Mouse (Mus musculus) brown adipose tissue, adult 24 weeks (tissue): ENCODE results near the gene Chga. TPM values are rescaled to one million over a fixed set of nuclear protein-coding genes. Genes with fewer than 3 reads are reported as not detected.

Source experiments
- H3K27ac ChIP-seq: fragments of 200-500 bp; replicated peaks from 2 replicates; pipeline ENCODE4 v1.5.1; 2012; ENCODE audit warnings: low read depth, mild to moderate bottlenecking, low read length
- H3K4me1 ChIP-seq: fragments of 200-500 bp; 2 replicates; pipeline ENCODE4 v1.6.1; 2012; ENCODE audit warnings: low read length, mixed read lengths; ENCODE audit not compliant: control insufficient read depth, insufficient read depth, insufficient read length
- H3K4me3 ChIP-seq: fragments of 200-500 bp; 2 replicates; pipeline ENCODE4 v1.5.1; 2012; ENCODE audit warnings: low read depth, mild to moderate bottlenecking, low read length, moderate library complexity; ENCODE audit not compliant: insufficient read depth
- polyA plus RNA-seq: library from polyadenylated mRNA; stranded (reverse); fragments of >200 nt; gene quantifications from 2 replicates; pipeline ENCODE4 v1.2.4, GENCODE M21; 2012; ENCODE audit not compliant: missing spikeins, insufficient read depth, insufficient read length

Chga gene
- polyA plus RNA-seq, 1 experiment, result not detected

DNA sequence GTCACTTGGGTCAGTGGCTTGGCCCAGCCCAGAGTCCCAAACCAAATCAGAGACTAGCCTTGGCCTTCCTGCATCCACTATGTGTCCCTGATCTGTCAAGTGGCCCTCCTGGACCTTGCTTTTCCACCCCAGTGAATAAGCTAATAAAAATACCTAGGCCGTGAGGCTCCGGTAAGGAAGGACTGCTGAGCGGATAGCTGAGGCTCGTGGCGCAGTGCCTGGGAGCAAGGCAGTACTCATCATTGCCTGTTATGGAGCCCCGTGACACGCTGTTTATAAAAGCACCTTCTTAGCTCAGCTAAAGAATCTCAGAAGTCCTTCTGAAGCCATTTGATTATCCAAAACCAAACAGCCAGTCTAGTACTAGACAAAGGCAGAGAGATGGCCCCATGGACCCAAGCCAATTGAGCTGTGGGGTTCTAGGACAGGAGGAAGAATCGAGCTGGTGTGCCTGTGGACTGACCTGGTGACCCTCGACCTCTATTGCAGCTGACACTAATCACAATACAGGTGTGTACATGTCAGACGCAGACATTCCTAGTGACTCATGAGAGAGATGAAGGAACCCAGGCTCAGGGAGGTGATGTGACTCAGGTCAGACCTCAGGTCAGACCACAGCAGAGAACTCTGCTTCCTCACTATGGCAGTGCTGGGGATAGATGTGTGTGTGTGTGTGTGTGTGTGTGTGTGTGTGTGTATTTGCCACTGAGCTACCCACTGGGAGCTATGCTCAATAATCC lies 22.1 kb downstream of the Chga start:
- Histone ChIP-seq H3K4me3 (no peak overlapping the region), H3K4me1 (no peaks in the 10 kb centered on the region), H3K27ac (no peak overlapping the region)

DNA sequence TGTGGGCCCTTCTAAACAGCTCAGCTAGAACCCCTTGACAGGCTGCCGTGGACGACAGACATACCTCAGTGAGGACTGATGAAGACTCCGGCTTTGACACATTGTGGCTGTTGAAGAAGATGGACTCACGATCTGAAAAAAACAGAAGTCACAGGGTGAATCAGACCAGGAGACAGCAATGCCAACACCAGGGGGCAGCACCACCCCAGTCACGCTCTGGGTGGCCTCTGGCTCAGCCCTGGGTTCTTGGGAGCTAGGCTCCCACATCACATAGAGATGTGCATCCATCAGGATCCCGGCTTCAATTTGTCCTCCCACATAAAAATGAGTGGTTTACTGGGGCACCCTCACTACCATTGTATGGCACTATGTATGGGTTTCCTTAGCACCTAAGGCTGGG lies 24.3 kb downstream of the Chga start:
- no peak overlapping the region for H3K4me3 ChIP-seq
- H3K27ac ChIP-seq, result no peak overlapping the region
- no peaks in the 10 kb centered on the region for H3K4me1 ChIP-seq

DNA sequence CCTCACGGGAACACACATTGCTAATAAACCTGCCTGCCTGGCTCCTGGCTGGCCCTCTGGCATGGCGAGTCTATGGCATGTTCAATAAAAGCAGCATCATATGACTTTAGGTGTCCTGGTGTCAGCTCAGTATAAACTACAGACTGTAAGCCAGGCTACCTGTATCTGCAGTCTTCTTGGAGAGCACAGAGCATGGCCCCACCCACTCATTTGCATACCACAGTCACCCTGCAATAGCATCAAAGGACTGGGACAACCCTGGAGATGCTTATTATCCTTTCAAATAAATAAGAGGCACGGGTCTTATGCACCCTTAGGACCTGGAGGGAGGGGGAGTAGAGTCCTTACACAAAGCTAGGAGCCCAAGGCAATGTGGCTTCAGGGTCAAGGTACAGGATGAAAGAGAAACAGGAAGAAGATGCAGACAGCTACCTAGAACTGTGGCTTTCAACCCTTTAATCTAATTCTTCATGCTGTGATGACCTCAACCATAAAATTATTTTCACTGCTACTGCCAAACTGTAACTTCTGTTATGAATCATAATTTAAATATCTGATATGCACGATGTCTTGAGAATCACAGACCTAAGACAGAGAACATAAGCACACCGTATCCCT lies 26.9 kb downstream of the Chga start:
- no peaks in the 10 kb centered on the region for H3K4me1 ChIP-seq
- H3K27ac ChIP-seq, result no peak overlapping the region
- no peak overlapping the region for H3K4me3 ChIP-seq

DNA sequence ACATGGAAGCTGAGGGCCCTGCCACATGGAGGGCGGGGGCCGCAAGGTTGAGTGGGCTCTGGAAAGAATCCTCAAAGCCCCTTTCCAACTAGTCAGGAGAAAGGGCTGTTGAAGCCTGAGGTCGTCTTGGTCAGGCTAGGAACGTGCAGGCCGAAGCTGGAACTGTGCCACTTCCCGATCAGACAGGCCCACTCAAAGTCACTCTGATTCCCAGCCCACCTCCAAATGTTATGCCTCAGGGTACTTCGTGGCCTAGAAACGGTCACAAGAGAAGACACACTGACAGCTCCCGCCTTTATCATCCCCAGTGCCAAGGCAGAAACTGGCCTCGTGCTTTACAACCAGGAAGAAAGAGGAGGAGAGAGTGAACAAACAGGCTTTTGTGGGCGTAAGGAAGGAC lies 27.7 kb downstream of the Chga start:
- H3K4me3 ChIP-seq, result no peak overlapping the region

DNA sequence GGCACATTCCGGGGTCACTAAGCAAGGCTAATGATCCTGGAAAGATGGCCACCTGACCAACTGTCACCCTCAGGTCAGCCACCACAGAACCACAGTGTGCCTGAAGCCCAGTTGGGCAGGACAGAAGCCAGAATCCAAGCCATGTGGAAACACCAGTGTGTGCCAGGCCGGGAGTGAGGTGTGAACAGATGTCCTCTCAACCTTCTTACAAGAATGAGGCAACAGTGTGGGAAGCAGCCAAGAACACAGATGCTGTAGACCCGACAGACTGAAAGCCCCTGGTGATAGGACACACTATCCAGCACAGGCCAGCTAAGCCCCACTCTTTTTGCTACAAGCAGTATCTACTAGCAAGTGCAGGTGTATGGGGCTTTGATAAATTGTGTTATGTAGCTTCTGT lies 30.6 kb downstream of the Chga start:
- Histone ChIP-seq H3K4me1 (no peaks in the 10 kb centered on the region), H3K27ac (no peak overlapping the region)

More for the DNA sequence above, 27.7 kb downstream of the Chga start:
- Histone ChIP-seq H3K27ac (no peak overlapping the region), H3K4me1 (no peaks in the 10 kb centered on the region)

DNA sequence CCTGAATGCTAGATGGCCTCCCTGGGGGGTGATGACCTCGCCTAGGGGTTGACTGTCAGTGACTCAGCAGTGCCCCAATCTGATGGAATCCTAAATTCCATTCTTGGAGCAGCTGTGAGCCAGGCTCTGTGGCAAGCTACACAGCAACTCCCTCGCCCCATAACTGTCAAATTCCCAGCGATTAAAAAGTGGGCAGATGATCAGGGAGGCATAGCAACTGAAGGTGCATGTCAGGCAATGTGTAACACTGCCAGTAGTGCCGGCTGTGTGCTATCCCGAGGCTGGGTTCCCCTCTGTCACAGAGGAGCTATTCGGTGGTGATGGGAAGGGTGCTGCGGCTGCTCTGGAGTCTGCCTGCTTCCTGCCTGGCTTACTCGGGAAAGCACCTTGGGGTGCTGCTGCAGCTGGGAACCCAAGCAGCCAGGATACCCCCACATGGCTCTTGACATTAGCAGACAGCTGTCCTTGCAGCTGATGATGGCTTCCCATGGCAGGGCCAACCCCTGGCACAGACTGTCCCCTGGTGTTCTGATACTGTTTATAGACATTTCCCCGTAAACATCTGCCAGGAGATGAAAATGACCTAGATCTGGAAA lies 31.6 kb downstream of the Chga start:
- no peak overlapping the region for H3K27ac ChIP-seq

More for the DNA sequence above, 30.6 kb downstream of the Chga start:
- H3K4me3 ChIP-seq, result no peak overlapping the region

DNA sequence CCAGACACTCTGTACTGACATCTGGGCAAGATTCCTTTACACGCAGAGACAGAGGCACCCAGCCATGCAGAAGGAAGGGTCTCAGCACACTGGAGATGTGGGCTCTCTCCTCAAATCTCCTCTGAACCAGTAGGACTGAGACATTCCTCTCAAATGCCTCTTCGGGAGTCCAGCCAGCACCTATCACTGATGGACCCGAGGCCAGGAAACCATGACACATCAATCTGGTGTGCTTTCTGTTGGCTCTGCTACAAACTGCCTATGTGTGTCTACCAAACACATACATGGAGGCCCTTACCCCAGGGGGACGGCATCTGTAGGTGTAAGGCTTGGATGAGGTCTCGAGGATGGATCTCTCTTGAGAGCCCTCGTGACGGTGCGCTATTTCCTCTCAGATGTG lies 32.3 kb downstream of the Chga start:
- no peaks in the 10 kb centered on the region for H3K4me1 ChIP-seq
- no peak overlapping the region for H3K4me3 ChIP-seq
- no peak overlapping the region for H3K27ac ChIP-seq

More for the DNA sequence above, 31.6 kb downstream of the Chga start:
- H3K4me3 ChIP-seq, result no peak overlapping the region
- H3K4me1 ChIP-seq, result no peaks in the 10 kb centered on the region

DNA sequence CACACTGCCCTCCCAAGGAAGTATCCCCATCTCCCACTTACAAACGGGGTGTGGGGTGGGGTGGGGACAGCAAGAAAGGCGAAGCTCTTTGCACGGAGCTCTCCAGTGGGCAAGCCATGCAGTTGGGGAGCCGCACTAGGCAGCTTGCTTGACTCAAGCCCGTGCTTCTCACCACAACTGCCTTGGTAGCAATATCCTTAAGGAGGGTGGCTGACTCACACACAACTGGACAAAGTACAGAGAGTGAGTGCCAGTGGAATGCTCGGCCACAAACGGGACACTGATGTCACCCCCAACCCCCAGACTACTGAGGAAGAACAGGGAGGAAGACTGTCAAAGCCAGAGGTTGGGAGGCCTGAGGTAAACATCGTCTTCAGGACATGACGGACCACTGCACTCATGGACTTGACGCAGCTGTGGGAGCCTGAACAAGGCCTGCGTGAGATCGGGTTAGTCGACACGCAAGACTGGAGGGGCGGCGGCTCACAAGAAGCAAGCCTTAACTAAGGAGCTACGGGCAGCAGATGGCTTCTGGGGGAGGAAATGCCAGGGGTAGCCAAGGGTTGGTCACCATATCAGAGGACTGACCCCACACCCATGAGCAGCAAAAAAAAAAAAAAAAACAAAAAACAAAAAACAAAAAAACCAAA lies 36.1 kb downstream of the Chga start:
- Histone ChIP-seq H3K27ac (no peak overlapping the region), H3K4me1 (peaks cover 7% of the 10 kb centered on the region), H3K4me3 (no peak overlapping the region)

DNA sequence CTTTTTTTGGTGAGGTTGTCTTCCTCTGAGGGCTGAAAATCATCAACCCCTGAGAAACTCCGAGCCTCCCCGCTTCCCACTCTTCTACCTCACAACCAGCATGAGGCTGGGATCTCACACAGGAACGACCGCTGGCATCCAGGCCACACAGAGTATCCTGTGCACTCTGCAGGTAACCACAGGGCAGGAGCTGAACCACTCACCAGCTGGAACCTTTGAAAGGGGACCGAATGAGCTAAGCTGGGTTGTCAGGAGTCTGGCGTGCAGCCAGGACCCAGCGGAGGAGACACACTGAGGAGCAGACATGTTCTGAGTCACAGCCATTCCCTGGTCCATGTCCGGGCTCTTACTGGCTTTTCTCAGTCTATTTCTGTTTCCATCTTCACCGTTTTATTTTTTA lies 38.9 kb downstream of the Chga start:
- Histone ChIP-seq H3K4me1 (peaks cover 16% of the 10 kb centered on the region), H3K4me3 (no peak overlapping the region), H3K27ac (no peak overlapping the region)

DNA sequence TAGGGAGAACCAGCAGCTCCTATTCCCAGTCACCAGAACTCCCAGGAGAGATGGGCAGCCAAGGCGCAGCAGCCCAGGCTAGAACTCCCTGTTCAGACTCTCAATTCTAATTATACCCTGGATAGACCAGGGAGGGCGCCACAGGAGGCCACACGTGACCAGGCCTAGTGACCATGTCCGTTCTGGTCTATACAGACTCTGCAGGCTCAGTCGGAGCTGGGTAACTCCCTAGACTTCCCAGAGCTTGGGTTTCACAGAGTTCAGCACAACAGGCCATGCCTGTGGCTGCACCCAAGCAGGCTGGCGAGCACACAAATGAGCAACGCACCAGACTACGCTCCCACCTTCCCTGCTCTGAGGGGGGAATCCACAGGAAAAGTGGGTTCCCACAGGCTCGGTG lies 39.9 kb downstream of the Chga start:
- peaks cover 16% of the 10 kb centered on the region for H3K4me1 ChIP-seq
- H3K4me3 ChIP-seq, result no peak overlapping the region
- H3K27ac ChIP-seq, result no peak overlapping the region

DNA sequence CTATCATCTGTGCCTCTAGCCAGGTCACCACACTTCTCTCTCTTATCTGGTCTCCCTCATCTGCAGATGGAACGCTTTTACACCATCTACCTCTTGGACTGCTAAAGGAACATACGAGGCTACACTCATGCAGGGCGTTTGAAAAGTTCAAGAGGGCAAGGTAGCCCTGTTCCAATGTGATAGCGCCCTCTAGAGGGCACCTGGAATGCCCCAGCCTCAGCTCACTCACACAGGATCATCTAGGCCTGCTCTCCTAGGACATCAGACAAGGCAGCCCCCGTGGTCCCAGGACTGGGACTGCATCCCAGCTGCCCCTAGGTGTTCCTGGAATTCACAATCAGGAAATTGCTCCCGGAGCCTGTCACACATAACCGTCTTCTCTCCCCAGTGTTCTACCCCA lies 41.6 kb downstream of the Chga start:
- peaks cover 28% of the 10 kb centered on the region for H3K4me1 ChIP-seq
- H3K27ac ChIP-seq, result no peak overlapping the region

DNA sequence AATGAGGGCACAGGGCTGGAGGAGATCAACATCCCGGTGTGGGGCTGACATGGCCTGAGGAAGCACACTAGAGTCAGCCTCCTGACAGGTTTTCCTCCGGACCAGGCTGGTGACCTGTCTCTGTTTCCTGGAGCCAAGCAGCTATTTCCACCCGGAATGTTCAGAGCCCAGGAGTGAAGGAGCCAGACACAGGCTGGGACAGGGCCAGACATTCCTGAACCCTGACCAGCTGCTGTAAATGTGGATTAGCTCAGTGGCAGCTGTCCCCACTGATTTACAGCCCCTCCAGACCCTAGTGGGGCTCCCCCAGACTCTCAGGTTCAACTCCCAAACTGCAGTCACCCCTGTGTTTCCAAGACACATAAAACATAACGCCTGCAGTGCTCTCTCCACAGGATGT lies 42.7 kb downstream of the Chga start:
- Histone ChIP-seq H3K4me3 (no peak overlapping the region), H3K27ac (no peak overlapping the region; the same call in none of the 2 replicates), H3K4me1 (peaks cover 28% of the 10 kb centered on the region)

More for the DNA sequence above, 41.6 kb downstream of the Chga start:
- no peak overlapping the region for H3K4me3 ChIP-seq

DNA sequence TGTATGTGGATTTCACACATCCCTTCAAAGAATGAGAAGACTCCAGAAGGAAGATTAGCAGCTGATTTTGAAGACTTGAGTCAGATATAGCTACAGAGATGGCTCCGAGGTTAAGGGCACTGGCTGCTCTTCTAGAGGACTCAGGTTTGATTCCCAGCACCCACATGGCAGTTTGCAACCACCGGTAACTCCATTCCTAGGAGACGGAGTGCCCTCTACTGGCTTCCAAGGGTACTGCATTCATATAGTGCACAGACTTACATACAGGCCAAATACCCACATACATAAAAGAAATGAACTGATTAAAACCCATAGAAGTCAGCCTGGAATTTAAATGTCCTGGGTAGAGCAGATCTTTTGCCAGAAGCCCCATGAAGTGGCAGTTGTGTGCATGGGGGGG lies 43.8 kb downstream of the Chga start:
- Histone ChIP-seq H3K27ac (no peak overlapping the region), H3K4me1 (peaks cover 28% of the 10 kb centered on the region), H3K4me3 (no peak overlapping the region)

DNA sequence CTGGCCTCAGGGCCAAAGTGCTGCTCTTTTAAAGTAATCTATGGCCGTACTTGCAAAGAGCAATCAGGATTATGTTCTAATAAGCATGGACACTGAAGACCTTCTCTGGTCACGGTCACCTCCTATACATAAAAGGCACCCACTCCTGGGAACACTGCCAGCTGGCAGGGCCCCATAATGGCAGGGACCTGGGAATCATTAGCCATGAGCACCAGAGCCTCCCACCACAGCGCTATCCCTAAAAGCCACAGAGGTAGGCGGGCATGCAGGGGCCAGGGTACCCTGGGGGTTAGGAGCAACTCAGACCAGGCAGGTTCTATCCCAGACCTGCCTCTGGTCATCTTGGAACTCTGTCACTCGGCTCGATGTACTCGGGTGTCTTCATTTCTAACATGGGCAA lies 45.0 kb downstream of the Chga start:
- H3K4me3 ChIP-seq, result no peak overlapping the region
- H3K27ac ChIP-seq, result no peak overlapping the region; the same call in 1 of the 2 replicates
- H3K4me1 ChIP-seq, result peaks cover 21% of the 10 kb centered on the region

DNA sequence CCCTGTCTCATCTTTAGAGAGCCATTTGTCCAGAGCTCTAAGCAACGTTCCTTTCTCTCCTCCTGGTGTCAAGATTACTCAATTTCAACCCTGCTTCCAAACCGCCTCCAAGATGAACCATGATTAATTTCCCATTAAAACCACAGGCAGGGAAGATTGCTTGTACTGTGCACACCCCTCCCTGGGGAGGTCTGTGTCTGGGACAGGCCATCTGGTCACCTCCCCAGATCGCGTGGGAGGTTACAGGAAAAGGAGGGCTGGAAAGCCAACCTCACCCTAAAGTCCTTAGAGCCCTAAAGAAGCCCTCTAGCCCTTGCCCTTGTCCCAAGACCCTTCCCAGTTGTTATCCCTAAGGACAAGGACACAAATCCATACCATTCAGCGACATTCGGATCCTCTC lies 45.6 kb downstream of the Chga start:
- H3K4me3 ChIP-seq, result no peak overlapping the region
- peaks cover 21% of the 10 kb centered on the region for H3K4me1 ChIP-seq
- H3K27ac ChIP-seq, result no peak overlapping the region; the same call in 1 of the 2 replicates
